Mouse (Mus musculus) cerebellum, adult 2 months (tissue): Measurements from ENCODE around the gene Psmd11. TPM values are rescaled to one million over a fixed set of nuclear protein-coding genes. Genes with fewer than 3 reads are reported as not detected.
"Not testable (repeated sequence)": the region's sequence is repeated elsewhere in the genome, so short reads cannot be mapped to it uniquely, and the experiment has no call there.

Experiments
- DNase-seq, 2 experiments: peaks; one replicate each; pipeline ENCODE4 v3.0.0; 2021
- H3K27ac ChIP-seq: fragments of 200-500 bp; 2 replicates; pipeline ENCODE4 v1.5.1; 2012; ENCODE audit warnings: low read length, control low read depth, inconsistent platforms; ENCODE audit not compliant: insufficient read depth
- H3K27me3 ChIP-seq: fragments of 200-500 bp; 2 replicates; pipeline ENCODE4 v1.6.1; 2012; ENCODE audit warnings: inconsistent platforms, mild to moderate bottlenecking, low read length, moderate library complexity; ENCODE audit not compliant: control insufficient read depth, insufficient read depth
- H3K4me1 ChIP-seq: fragments of 200-500 bp; 2 replicates; pipeline ENCODE4 v1.6.1; 2011; ENCODE audit warnings: low read length; ENCODE audit not compliant: control insufficient read depth, insufficient read depth
- H3K4me3 ChIP-seq: fragments of 200-500 bp; replicated peaks from 2 replicates; pipeline ENCODE3; 2011; ENCODE audit warnings: mild to moderate bottlenecking, low read depth, low read length, control low read depth; ENCODE audit not compliant: insufficient read depth
- CTCF ChIP-seq: fragments of 200-500 bp; IDR thresholded peaks from 2 replicates; pipeline ENCODE4 v1.5.1; 2011; ENCODE audit warnings: low read depth, mild to moderate bottlenecking, control low read depth, low read length, moderate library complexity, borderline replicate concordance; ENCODE audit not compliant: insufficient read depth
- POLR2A ChIP-seq: fragments of 200-500 bp; IDR thresholded peaks from 2 replicates; pipeline ENCODE4 v1.6.1; 2011; ENCODE audit warnings: low read length, control low read depth, borderline replicate concordance; ENCODE audit not compliant: insufficient read depth
- WGBS: fragments of 180-500 bp; shearing (Covaris S2); methylation state at CpG from one replicate; pipeline ENCODE4 v1.1.7; 2018; 5-methylcytosine and 5-hydroxymethylcytosine counted together
- polyA plus RNA-seq: library from polyadenylated mRNA; depleted of rRNA; stranded (reverse); fragments of >200 nt; gene quantifications from 2 replicates; pipeline ENCODE4 v1.2.3, GENCODE M21; 2012

Psmd11 gene
- polyA plus RNA-seq, 1 experiment = 73.1 TPM

DNA sequence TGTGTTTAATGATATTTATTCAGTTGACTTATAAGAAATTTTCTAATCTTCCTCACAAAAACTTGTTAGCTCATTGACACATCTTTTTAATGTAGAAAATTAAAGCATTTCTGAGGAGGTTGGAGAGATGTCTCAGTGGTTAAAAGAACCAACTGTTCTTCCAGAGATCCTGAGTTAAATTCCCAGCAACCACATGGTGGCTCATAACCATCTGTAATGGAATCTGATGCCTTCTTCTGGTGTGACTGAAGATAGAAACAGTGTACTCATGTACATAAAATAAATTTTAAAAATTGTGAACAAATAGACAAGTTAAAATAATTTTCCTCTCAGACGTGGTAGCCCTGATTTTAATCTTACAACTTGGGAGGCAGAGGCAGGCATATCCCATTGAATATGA, 38.5 kb upstream of the Psmd11 start:
- H3K4me3 ChIP-seq = no peak overlapping the region
- no peaks in the 10 kb centered on the region for H3K27me3 ChIP-seq
- 87% methylated on average over 1 of the region's 1 CpGs for WGBS
- no peak for DNase-seq
- TF ChIP-seq CTCF (no peak), POLR2A (no peak)
- peaks cover 3% of the 10 kb centered on the region; the same call in 1 of the 2 replicates for H3K4me1 ChIP-seq
- no peak overlapping the region for H3K27ac ChIP-seq

DNA sequence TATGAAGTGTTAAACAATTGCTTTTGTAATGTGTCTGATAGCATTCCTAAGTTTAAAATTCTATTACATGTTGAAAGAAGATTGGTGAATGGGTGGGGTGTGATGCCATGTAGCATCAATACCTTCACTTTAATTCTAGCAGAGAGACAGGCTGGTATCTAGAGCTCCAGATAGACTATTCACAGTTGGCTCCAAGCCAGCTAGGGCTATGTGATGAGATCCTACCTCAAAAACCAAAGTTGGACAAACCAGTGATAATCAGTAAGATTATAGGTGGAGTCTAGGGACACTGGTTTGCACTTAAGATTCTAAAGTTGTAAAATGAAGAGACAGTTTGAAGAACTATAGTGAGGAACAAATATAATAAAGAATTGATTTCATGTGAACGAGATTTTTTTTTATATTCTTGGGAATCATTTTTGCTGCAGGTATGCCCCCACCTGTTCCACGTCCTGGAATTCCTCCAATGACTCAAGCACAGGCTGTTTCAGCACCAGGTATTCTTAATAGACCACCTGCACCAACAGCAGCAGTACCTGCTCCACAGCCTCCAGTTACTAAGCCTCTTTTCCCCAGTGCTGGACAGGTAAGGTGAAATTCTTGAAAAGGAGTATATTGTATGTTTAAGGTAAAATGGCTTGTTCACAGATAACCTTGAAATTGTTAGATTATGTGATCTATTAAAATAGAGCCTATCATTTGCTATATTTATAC, 36.9 kb upstream of the Psmd11 start:
- H3K4me3 ChIP-seq = no peak overlapping the region
- H3K27ac ChIP-seq = no peak overlapping the region
- peaks cover 3% of the 10 kb centered on the region; the same call in 1 of the 2 replicates for H3K4me1 ChIP-seq
- TF ChIP-seq POLR2A (no peak), CTCF (no peak)
- 81% methylated on average over 2 of the region's 2 CpGs for WGBS
- peak in 1 of 2 experiments; percentile 19 for DNase-seq
- no peaks in the 10 kb centered on the region for H3K27me3 ChIP-seq

DNA sequence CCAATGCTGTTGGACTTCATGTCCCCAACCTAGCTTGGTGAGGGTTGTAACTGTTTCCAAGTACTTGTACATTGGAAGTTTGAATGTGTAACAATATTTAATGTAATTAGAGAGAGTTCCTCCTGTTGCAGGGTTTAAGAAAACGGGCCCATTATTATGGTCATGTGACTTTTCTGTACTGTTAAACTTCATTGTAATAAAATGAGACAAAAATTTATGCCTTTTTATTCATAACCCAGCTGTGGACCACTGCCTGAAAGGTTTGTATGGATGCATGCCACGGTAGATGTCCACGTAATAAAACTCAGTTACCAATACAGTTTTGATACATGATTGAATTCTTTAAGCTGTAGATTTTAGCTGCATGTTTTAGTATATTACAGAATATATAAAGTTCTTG, 32.5 kb upstream of the Psmd11 start:
- no peak overlapping the region for H3K4me3 ChIP-seq
- DNase-seq = no peak
- H3K27ac ChIP-seq = no peak overlapping the region
- TF ChIP-seq CTCF = no peak
- no peak for TF ChIP-seq POLR2A
- H3K4me1 ChIP-seq = peaks cover 3% of the 10 kb centered on the region; the same call in 1 of the 2 replicates
- 85% methylated on average over 3 of the region's 3 CpGs for WGBS
- H3K27me3 ChIP-seq = no peaks in the 10 kb centered on the region

DNA sequence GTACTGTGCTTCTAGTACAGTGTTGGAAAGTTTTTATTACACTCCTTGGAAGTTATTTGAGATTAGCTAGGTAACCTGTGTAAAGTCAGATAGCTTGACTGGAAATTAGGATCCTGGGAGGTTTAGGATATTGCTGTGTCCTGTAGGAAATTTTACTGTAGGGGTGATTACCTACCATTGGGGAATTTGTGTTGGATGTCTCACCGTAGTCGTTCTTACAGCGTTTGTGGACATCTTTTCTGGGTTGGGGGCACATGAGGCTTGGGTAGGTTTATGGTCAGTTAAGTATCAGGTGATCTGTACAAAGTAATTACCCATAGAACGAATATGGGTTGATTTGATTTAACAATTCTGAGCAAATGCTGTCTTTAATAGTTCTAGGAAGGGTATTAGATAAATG, 31.8 kb upstream of the Psmd11 start:
- Histone ChIP-seq H3K4me1 (peaks cover 3% of the 10 kb centered on the region; the same call in 1 of the 2 replicates), H3K27me3 (no peaks in the 10 kb centered on the region), H3K27ac (no peak overlapping the region), H3K4me3 (no peak overlapping the region)
- 87% methylated on average over 4 of the region's 4 CpGs for WGBS
- no peak for DNase-seq
- TF ChIP-seq POLR2A (no peak), CTCF (no peak)

GRCm38 (mm10) chr11:80407878-80408277, 20.5 kb upstream of the Psmd11 start:
- H3K27ac ChIP-seq, DNase-seq, H3K4me1 ChIP-seq, H3K27me3 ChIP-seq, H3K4me3 ChIP-seq: not testable (repeated sequence)
- WGBS = 95% methylated on average over 6 of the region's 6 CpGs

DNA sequence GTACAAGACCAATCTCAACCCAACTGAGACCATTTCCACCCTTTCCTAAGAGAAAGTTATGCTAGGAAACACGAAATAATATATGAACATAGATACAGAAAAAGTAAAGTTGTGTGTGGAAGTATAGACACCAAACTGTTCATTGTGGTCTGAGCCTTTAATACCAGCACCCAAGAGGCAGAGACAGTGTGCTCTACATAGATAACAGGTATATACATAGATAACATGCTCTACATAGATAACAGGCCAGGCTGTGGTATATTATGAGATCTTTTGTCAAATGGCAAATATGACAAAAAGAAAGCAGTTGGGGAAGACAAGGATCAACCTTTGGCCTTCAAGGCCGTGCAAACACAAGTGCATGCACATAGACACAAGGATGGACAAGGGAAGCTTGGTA, 18.0 kb upstream of the Psmd11 start:
- WGBS = 90% methylated on average over 2 of the region's 2 CpGs
- no peak for DNase-seq
- TF ChIP-seq POLR2A (no peak), CTCF (no peak)
- H3K4me3 ChIP-seq = no peak overlapping the region
- no peaks in the 10 kb centered on the region for H3K4me1 ChIP-seq
- H3K27me3 ChIP-seq = no peaks in the 10 kb centered on the region
- no peak overlapping the region for H3K27ac ChIP-seq

DNA sequence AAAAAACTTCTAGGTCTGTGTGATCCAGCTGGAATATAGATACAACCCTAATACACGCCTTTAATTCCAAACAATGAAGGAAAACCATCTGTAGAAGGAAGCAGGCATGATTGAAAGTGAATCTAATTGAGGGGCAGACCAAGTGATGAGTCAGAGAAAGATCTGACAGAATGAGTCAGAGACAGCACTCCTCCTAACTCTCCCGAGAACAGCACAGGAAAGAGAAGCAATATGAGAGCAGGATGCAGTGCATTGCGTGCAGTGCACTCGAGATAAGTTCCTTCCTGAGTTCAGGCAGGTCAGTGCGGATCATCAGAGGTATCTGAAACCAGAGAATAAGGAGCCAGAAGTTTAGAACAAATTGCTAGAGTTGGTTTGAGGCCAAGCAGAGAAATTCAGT, 11.3 kb upstream of the Psmd11 start:
- Histone ChIP-seq H3K27me3 (no peaks in the 10 kb centered on the region), H3K4me3 (no peak overlapping the region), H3K4me1 (no peaks in the 10 kb centered on the region), H3K27ac (no peak overlapping the region)
- 95% methylated on average over 5 of the region's 5 CpGs for WGBS
- no peak for DNase-seq
- no peak for TF ChIP-seq POLR2A
- TF ChIP-seq CTCF = no peak

- DNase-seq = no peak
- no peaks in the 10 kb centered on the region for H3K4me1 ChIP-seq
- TF ChIP-seq CTCF (no peak), POLR2A (no peak)
- WGBS = 89% methylated on average over 1 of the region's 1 CpGs
- no peak overlapping the region for H3K4me3 ChIP-seq
- H3K27me3 ChIP-seq = no peaks in the 10 kb centered on the region
- no peak overlapping the region for H3K27ac ChIP-seq
These were observed 8.7 kb upstream of the Psmd11 start for GRCm38 (mm10) chr11:80419743-80420142.
